Mouse (Mus musculus): Measurements from ENCODE around the gene Trim50.

The Trim50 gene

DNA sequence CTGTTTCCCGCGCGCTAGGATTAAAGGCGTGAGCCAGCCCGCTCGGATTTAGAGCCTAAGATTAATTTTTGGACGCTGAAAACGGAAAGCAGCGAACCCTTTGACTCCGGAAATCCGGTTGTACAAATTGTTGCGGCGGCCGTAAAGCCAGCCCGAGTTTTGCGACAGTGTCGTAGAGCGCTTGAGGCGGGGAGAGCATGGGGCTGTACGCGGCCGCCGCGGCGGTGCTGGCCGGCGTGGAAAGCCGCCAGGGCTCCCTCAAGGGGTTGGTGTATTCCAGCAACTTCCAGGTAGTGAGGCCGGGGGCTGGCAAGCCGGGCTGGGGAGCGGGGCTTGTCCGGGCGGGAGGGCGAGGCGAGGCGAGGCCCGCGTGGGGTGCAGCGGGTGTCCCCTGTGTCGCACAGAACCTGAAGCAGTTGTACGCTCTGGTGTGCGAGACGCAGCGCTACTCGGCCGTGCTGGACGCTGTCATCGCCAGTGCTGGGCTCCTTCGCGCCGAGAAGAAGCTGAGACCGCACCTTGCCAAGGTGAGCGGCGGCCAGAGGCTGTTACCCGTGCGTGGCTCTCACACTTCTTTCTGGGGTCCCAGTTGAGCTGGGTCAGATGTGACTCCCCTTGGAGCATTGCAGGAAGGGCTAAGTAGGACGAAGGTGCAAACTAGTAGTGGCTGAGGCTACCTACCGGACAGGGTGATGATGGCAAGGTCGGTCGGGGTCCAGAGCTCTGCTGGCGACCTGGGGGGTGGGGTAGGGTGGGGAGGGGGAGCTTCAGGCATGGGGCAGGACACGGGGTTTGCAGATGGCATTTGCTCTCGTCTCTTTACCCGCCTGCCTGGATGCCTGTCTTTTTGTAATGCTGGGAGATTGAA is 16.9 kb downstream of the Trim50 start, which contains the start of gene Nsun5:
TSS of gene Nsun5 (plus strand) at position 167 of the 868 bp plus-strand sequence.
- peak; percentile 86 to 94 for DNase-seq (ENCODE audit: low spot score in 2 of 2)

DNA sequence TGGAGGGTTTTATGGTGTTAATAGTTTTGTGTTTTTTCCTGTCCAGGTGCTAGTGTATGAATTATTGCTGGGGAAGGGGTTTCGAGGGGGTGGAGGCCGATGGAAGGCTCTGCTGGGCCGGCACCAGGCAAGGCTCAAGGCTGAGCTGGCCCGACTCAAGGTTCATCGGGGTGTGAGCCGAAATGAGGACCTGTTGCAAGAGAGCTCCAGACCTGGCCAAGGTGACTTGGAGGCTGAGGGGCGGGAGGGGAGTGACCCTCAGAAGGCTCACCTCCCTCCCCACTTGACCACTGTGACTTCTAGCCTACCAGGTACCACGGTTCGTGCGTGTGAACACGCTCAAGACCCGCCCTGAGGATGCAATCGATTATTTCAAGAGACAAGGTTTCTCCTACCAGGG is 18.1 kb downstream of the Trim50 start:
- no peak for DNase-seq (ENCODE audit: low spot score in 2 of 2)

DNA sequence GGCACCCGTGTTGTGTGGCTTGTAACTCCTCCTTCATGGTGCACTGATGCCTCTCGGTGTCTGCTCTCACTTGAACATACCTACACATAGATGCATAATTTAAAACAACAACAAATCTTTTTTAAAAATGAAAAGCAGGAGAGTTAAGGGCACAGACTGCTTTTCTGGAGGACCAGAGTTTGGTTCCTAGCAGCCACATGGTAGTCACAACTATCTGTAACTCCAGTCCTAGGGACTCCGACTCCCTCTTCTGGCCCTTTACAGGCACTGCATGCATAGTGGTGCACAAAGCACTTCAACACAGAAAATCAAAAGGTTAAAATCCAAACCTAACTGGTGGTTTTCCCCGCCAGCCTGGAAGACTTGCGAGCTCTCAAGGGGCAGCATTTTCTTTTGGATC is 20.5 kb downstream of the Trim50 start:
- DNase-seq (ENCODE audit: low spot score in 2 of 2): no peak

DNA sequence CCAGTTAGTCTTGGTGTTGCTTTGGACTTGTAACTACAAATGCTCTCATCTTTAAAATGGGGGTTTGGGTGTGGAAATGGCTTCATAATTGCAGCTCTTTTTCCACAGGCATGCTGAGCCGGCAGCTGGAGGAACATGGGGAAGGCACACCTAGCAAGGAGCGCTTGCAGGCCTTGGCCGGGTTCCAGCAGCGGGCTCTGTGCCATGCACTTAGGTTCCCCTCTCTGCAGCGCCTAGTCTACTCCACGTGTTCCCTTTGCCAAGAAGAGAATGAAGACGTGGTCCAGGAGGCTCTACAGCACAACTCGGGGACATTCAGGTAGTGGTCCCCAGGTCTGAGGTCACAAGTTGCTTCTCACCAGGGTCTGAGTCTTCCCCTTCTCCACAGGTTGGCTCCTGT is 22.1 kb downstream of the Trim50 start:
- DNase-seq (ENCODE audit: low spot score in 2 of 2): peak in 1 of 2 experiments; percentile 30

DNA sequence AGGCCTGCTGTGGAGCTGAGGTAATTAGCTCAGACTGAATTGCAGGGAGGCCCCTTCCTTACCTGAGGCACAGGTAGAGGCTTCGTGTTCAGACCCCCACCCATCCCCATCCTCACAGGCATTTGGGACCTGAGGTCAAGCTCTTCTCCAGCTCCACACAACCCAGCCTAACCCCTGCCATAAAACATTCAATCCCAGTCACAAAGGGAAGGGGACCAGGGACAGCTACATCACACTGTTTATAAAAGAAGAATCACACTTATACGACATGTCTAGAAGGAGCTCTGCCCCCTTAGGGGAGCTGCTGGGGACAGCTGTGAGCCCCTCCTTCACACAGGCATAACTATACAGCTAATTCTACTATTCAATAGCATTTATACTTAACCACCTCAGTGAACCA is 23.2 kb downstream of the Trim50 start:
- no peak for DNase-seq (ENCODE audit: low spot score in 2 of 2)

DNA sequence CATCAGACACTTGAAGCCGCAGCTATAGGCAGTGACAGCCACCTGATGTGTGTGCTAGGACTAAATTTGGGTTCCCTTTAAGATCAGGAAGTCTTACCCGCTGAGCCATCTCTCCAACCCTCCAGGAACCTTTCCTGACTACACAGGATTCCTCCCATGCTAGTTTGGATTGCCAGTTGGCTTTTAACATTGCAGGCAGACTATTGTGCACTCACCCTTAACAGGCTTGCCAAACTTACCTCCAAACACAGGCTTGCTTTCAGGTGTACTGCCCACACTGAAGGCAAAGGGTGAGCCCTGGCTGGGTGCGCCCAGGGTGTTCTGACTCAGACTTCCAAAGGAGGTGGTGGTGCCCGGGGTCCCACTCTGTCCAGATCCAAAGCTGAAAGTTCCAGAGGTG is 27.6 kb downstream of the Trim50 start:
- DNase-seq (ENCODE audit: low spot score in 2 of 2): no peak

DNA sequence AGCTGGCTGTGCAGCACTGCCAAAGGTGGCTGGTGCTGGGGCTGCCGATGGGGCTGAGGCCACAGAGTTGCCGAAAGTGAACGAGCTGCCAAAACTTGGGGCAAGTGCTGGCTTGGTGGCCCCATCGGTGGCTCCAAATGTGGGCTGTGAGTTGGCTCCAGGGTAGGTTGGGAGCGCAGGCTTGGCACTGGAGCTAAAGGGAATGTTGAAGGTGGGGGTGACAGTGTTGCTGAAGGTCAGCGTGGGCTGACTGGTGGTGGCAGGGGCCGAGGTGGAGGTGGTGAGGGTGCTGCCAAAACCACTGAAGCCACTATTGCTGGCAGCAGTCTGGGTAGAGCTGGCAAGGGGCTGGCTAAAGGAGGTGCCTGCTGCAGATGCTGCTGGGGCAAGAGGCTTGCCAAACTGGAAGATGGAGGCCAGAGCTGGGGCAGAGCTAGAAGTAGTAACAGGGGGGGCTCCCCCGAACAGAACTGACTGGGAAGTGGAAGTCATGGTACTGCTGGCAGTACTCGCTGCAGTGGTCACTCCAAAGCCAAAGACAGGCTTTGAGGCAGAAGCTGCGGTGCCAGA is 28.3 kb downstream of the Trim50 start:
- no peak for DNase-seq (ENCODE audit: low spot score in 2 of 2)

DNA sequence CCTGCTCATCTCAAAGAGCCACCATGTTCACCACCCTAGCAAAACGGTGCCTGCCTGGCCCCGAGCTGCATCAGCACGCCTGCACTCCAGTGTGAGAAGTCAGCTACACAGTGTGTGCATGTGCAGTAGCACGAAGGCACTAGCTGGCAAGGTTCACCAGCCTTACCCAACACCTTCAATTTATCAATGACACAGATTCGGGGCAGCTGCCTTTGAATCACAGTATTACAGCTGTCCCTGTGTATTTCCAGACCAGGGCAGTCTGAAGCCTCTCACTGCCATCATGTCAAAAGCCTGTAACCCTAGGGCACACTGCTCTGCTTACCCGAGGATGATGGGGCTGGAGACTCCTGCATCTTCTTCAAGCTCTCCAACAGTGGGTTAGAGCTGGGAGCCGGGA is 29.7 kb downstream of the Trim50 start:
- DNase-seq (ENCODE audit: low spot score in 2 of 2): no peak

DNA sequence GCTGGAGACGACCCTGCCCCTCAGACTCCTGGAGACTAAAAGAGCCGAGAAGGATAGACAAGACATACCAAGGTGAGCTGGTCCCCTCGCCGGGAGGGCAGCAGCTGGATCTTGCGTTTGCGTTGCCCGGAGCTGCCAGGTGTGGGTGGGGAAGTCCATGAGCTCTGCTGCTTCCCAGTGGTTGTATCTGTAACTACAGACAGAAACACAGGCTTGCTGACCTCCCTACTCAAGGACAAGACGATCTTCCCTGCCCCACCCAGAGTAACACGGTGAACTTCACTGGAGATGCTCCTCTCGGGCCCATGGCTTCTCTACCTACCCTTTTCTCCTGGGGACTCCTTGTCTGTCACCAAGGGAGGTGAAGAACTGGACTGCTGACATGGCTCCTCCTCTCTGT is 30.7 kb downstream of the Trim50 start:
- DNase-seq (ENCODE audit: low spot score in 2 of 2): no peak

DNA sequence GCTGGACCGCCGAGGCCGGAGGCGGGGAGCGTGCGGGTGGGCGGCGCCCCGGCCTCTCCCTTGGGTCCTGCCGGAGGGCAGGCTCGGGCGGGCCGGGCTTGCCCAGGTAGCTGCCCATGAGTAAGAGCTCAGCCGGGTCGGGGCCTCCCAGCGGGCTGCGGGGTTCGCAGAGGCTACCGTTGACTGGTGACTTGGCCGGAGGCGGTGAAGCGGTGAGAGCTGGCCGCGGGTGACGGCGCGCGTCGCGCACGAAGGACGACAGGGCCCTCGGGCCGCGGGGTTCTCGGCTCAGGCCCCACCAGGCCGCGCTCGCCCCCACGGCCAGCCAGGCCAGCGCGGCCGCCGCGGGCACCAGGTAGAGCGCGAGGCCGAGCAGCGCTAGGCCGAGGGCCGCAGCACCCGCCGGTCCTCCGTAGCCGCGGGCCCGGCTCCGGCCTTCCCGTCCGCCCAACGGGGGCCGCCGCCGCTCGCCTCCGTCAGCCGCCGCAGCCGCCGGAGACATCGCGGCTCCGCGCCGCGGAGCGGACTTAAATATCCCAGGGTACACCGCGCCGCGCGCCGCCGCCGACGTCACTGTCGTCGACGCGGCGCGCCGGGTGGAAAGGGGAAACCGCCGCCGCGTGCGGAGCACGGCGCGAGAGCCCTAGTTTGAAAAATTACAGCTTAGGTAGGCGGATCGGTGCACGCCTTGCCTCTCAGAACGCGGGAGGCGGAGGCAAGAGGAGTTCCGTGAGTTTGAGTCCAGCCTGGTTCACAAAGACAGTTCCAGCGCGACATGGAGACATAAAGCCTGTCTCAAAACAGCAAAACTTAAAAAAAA is 41.1 kb downstream of the Trim50 start, which contains the start of gene Pom121:
TSS of gene Pom121 (minus strand) at position 543 of the 820 bp plus-strand sequence.
- peak; percentile 65 to 76 for DNase-seq (ENCODE audit: low spot score in 2 of 2)

DNA sequence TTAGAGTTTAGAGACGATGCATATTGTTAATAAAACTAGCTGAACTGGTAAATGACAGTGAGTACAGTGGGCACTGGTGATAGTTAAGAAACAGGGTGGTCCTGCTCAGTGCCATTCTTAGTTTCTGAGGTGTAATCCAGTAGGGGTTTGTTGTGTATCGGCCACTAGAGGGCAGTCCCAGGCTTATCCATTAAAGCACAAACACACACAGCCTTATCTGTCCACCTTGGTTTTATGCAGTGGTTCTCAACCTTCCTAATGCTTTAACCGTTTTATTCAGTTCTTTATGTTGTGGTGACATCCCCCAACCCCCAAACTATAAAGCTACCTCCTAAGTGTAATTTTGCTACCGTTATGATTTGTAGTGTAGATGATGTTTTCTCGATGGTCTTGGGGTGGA is 42.7 kb downstream of the Trim50 start:
- DNase-seq (ENCODE audit: low spot score in 2 of 2): no peak

DNA sequence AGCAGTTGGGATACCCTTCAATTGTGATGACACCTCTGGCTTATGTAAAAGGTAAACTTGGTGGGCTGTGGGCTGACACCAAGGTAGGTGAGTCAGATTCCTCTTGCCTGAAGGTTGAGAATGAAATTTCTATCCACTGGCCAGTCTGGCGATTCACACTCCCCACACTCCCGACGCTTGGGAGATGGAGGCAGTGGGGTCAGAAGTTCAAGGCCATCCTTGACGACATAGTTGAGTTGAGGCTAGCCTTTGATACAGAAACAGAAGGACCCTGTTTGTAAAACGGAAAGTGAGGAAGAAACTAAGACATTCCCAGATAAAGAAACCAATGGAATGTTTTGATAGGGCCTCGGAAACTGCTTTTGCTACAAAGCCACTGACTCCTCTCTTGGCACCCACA is 46.3 kb downstream of the Trim50 start:
- no peak for DNase-seq (ENCODE audit: low spot score in 2 of 2)

DNA sequence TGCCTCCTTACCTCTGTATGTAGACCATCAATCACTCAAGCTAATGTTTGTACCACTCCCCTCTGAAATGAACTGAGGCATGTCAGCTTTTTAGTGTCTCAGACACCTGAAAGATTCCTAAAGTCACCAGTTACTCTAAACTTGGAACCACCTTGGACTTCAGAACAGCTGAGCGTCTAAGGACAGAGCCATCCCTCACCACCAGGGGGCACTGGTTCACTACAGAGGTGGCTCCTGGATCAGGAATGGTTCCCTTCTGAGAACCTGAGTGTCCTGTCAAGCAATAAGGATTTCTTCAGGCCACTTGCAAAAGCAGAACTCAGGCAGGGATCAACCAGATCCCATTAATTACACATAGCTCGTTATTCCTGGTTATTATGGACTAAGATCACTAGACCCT is 47.1 kb downstream of the Trim50 start:
- peak in 1 of 2 experiments; percentile 71 for DNase-seq (ENCODE audit: low spot score in 2 of 2)

DNA sequence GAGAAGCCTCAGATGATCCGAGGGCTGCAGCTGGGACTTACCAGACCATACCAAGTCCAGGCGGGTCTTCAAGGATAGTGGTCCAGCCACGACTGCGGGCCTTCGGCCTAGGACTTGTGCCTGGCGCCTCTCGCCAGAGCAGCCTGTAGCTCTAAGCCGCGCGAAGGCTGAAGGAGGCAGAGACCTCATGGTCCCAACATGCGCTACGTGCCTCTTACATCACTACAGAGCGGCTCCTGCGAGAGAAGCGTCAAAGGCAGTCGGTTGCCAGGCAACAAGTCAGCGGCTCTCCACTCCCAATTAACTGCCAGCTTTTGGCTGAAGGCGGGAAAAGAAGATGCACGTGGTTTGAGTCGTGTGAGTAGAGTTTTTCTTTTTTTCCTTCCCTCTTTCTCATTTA is 51.5 kb downstream of the Trim50 start:
- DNase-seq (ENCODE audit: low spot score in 2 of 2): peak; percentile 68 to 72

DNA sequence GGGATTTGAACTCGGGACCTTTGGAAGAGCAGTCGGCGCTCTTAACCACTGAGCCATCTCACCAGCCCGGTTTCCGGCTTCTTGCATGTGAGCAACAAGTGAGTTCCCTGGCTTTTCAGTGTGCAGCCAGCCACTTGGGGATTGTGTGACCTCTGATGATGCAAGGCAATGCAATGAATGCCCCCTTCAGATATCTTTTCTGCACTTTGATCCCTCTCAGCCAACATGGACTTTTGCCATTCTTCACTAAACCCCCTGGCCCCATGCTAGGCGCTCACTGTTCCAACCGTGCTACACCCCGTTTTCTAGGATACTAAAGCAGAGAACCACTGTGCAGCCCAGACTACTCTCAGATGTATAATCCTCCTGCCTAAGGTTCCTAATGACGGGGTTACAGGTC is 52.3 kb downstream of the Trim50 start:
- DNase-seq (ENCODE audit: low spot score in 2 of 2): no peak

DNA sequence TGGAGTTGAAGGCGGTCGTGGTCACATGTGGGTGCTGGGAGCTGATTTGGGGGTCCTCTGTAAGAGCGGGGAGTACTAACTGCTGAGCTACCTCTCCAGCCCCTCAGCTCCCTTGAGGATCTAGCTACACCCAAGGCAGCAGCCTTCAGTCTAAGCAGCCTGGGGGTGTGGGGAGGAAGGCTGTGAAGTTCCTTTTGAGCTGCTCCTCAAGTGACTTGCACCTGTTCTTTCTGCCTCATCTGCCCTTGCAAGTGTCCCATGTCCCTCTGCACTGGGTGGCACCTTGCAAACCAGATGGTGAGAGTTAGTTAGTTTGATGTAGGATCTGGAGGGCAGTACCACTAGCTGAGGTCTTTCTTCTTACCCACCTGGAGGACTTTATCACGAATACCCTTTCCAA is 55.0 kb downstream of the Trim50 start:
- DNase-seq (ENCODE audit: low spot score in 2 of 2): no peak

DNA sequence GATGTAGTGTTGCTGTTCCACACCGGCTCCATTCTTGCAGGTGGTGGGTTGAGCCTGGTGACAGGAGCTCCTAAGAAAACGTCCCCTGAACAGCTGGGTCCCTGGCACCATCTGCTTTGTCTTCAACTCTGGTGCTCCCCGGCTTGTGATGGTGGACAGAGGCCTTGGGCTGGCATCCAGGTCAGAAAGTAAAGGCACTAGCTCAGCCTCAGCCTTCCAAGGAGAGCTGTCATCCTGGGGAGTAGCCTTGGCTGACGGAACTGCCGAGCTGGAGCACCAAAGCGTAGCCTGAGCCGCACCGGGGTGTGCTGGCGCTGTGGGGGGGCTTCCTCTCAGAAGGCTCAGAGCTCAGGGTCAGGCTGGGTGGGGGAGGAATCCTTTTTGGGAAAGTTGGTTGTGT is 57.2 kb downstream of the Trim50 start:
- no peak for DNase-seq (ENCODE audit: low spot score in 2 of 2)
